Mouse (Mus musculus) kidney, postnatal 14 days (tissue): ENCODE measurements at regions not wholly inside any gene's neighbourhood (a gene's known extent, or its start where the extent isn't known, plus 50 kb on each side); places are given as distances from the start of the nearest gene placed in this dataset.

ENCODE experiments used
- DNase-seq: peaks from one replicate; pipeline ENCODE4 v3.0.0; 2022; ENCODE audit warnings: mixed read lengths

DNA sequence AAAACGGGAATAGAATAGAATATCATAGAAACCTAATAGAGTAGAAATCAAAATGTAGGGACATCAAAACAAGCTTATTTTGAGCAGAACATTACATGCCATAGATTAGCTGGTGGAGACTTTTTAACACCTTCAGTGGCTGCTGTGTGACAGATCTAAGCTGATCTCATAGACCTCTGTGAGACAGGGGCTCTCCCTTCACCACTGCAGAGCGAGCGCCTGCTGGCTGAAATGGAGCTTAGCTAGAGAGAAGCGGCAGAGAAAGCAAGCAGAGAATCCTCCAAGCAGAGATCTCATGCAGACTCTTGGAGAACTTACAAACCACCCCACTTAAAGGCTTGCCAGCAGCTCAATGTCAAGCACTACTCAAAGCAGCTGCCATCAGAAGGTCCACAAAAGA lies 65.5 kb upstream of the H2afz start:
- no peak for DNase-seq

DNA sequence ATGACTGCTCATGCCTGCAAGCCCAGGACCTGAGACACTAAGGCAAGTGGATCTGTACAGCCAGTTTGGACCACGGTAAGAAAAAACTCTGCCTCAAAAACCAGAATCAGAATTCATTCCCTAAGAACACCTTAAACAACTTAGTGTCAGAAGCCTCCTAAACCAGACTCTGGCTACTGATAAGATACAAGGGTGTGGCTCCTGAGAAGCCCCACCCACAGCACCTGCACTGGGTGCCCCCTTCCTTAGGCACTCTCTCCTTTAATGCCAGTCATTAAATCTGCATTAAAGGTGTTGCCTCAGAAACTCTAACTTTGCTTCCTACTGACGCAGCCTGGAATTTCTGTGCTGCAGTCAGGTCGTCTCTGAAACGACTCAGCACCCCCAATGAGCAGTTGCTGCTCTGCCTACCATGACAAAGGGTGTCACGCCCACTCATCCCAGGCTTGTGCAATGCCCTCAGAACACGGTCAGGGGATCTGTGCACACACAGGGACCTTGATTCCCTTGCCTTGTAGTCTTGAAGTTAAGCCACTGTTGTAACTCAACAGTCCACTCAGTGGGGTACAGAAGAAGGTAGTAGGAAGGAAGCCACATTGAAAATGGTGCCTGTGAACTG lies 62.8 kb upstream of the H2afz start:
- no peak for DNase-seq

DNA sequence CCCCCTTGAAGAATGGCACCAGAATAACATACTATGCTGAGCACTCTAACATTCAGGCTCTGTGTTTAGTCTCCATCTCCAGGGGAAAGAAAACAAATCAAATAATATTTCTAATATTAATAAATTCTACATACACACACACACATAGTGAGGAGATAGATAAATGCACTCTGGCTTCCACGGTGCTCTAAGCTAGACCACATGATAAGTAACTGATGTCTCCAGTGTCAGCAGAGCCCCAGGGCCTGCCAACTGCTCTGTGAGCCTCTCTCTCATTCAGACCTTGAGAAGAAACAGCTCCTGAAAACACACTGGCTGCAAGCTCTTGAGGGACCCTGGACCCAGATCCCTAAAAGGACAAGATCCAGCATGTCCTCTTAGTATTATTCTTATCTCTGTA lies 56.9 kb upstream of the H2afz start:
- no peak for DNase-seq

DNA sequence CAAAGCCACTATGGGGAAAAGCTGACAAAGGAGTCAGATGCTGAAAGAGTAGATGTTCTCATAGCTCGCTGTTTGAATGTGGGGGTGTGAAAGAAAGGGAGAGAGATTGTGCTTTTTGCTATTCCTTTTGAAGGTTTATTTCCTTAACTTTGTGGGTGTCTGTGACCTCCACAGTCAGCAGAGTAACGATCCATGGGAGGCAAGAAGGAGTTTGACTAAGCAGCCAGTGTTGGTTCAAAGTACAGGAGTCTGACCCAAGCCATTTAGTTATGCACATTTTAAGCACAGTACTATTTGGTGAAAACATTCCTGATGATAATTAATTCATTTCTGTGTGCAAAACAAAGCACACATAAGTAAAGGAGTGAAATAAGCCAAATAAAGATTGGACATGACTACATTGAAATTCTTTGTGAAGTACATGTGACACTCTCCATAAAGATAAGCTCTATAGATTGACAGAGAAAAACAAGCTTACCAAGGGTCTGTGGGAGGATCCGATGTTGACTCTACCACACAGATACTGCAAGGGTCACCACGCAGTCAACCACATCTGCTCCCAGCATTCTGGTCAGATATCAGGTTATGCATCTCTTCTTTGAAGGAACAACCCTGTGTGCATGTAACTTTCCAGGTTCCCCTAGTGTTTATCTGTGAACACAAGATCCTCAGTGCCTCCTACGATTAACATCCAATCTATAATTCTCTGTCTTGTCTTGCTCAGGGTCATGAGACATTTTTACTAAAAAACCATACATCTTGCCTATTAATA lies 56.2 kb upstream of the H2afz start:
- DNase-seq = peak; percentile 18

DNA sequence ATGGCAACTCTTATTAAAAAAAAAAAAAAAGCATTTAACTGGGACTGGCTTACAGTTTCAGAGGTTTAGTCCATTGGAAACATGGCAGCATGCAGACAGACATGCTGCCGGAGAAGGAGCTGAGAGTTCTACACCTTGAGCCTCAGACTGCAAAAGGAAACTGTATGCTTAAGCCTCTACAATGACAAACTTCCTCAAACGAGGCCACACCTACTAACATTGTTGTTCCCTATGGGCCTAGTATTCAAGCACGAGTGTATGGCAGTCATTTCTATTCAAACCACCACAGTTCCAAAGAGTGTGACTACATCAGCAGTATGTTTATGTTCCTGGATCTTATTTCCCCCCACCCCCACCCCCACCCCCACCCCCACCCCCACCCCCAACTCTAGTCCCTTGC lies 54.2 kb upstream of the H2afz start:
- no peak for DNase-seq
